Mouse (Mus musculus) megakaryocyte progenitor cell, adult 5-6 weeks (primary cell): ENCODE measurements around the gene Pde5a. TPM values are rescaled to one million over a fixed set of nuclear protein-coding genes. Genes with fewer than 3 reads are reported as not detected.
A peak's percentile ranks its signal among the peaks of the same experiment; 100 is the strongest.

Experiments used
- ATAC-seq: replicated peaks from 2 replicates; pipeline ENCODE4 v1.8.0; 2016; ENCODE audit warnings: mild to moderate bottlenecking, moderate TSS enrichment, inconsistent platforms; ENCODE audit not compliant: poor library complexity
- total RNA-seq, 2 experiments: library from RNA; stranded (forward) in 1 of 2; stranded (reverse) in 1 of 2; fragments of 157-497, 149-512 nt in 1 of 2; fragments of 200-1000 nt in 1 of 2; gene quantifications; 2 replicates each; pipeline versions ENCODE4 v1.2.3 to v1.2.4; 2015 to 2017

Gene Pde5a
- total RNA-seq, 2 experiments from 2014 or later, result 1.1 to 1.2 TPM

GRCm38 (mm10) chr3:122835097-122835850 lies 106.5 kb downstream of the Pde5a start:
- no peak for ATAC-seq

GRCm38 (mm10) chr3:122837639-122838038 lies 108.9 kb downstream of the Pde5a start:
- ATAC-seq, result no peak

- ATAC-seq, result no peak
These were observed 119.8 kb downstream of the Pde5a start for GRCm38 (mm10) chr3:122848410-122849034.

- no peak for ATAC-seq
These were observed 126.4 kb downstream of the Pde5a start for GRCm38 (mm10) chr3:122855149-122855548.

- no peak for ATAC-seq
These were observed 131.1 kb downstream of the Pde5a start for GRCm38 (mm10) chr3:122859829-122860228.

GRCm38 (mm10) chr3:122860573-122861498 lies 132.1 kb downstream of the Pde5a start:
- no peak for ATAC-seq

GRCm38 (mm10) chr3:122865092-122865491 lies 136.3 kb downstream of the Pde5a start:
- no peak for ATAC-seq

GRCm38 (mm10) chr3:122868270-122868669 lies 139.5 kb downstream of the Pde5a start:
- ATAC-seq, result no peak

- ATAC-seq, result no peak
These were observed 142.8 kb downstream of the Pde5a start for GRCm38 (mm10) chr3:122871596-122871995.

- ATAC-seq, result no peak
These were observed 148.1 kb downstream of the Pde5a start for GRCm38 (mm10) chr3:122876870-122877269.

GRCm38 (mm10) chr3:122877543-122877942 lies 148.8 kb downstream of the Pde5a start:
- ATAC-seq, result no peak

- no peak for ATAC-seq
These were observed 150.1 kb downstream of the Pde5a start for GRCm38 (mm10) chr3:122878705-122879315.

- ATAC-seq, result no peak
These were observed 159.0 kb downstream of the Pde5a start for GRCm38 (mm10) chr3:122887505-122888301.

- peak; percentile 79 for ATAC-seq
These were observed 159.6 kb downstream of the Pde5a start for GRCm38 (mm10) chr3:122888371-122888819.

GRCm38 (mm10) chr3:122894772-122895171 lies 166.0 kb downstream of the Pde5a start, which contains the start of gene Fabp2:
TSS of gene Fabp2 (plus strand) at chr3:122895072.
- no peak for ATAC-seq

GRCm38 (mm10) chr3:122895189-122895731 lies 166.5 kb downstream of the Pde5a start:
- no peak for ATAC-seq

GRCm38 (mm10) chr3:122898254-122898653 lies 169.5 kb downstream of the Pde5a start:
- ATAC-seq, result no peak

GRCm38 (mm10) chr3:122903746-122904433 lies 175.1 kb downstream of the Pde5a start:
- ATAC-seq, result peak; percentile 96

- no peak for ATAC-seq
These were observed 179.1 kb downstream of the Pde5a start for GRCm38 (mm10) chr3:122907841-122908240.
